ENCODE assay signal across 9 mouse cellular contexts in genomic region chr11:77491123-77491501, GRCm38 (mm10). TPM values are rescaled to one million over a fixed set of nuclear protein-coding genes. Genes with fewer than 3 reads are reported as not detected.
DNase-seq lines count a peak whose midpoint lies in the region; ATAC-seq and TF ChIP-seq lines count a peak whose summit lies in the region.
"Had no signal": no experiment of that assay in that cellular context is flagged by ENCODE, and none has a peak within 500 bp of the region (broad histone marks: within the 10 kb centered on the region; RNA-seq: fewer than 3 reads in every experiment).

No protein-coding gene starts in this region.

- H3K4me3 ChIP-seq in forebrain, embryonic 12.5 days (replicated peaks): peak overlapping the region; percentile 95
- H3K4me3 ChIP-seq in heart, postnatal 0 days (ENCODE audit: low read depth, low read length): peak overlapping the region; percentile 67
- H3K4me3 ChIP-seq in neural tube, embryonic 15.5 days (replicated peaks): peak overlapping the region; percentile 87

- peak overlapping the region; percentile 96; the same call in 1 of the 2 replicates for H3K9ac ChIP-seq in forebrain, embryonic 12.5 days
- H3K9ac ChIP-seq in heart, postnatal 0 days (replicated peaks; ENCODE audit: low read depth, low read length): 0 out of 2 replicates have a peak overlapping the region, but pooled peaks have one; percentile 93
- H3K9ac ChIP-seq in neural tube, embryonic 15.5 days (replicated peaks): peak overlapping the region; percentile 89

- H3K4me2 ChIP-seq in forebrain, embryonic 12.5 days: peak overlapping the region; percentile 77
- peak overlapping the region; percentile 88 for H3K4me2 ChIP-seq in heart, postnatal 0 days (ENCODE audit: low read depth, low read length)
- peak overlapping the region; percentile 94 for H3K4me2 ChIP-seq in neural tube, embryonic 15.5 days

- H3K27ac ChIP-seq in forebrain, embryonic 12.5 days: peak overlapping the region; percentile 86
- peak overlapping the region; percentile 97 for H3K27ac ChIP-seq in heart, postnatal 0 days (ENCODE audit: low read depth)
- peak overlapping the region; percentile 91 for H3K27ac ChIP-seq in neural tube, embryonic 15.5 days (replicated peaks)

- WGBS in forebrain, embryonic 12.5 days: under 1% methylated on average over 13 of the region's 13 CpGs
- 0% methylated on average over 13 of the region's 13 CpGs for WGBS in heart, postnatal 0 days
- WGBS in neural tube, embryonic 15.5 days: 0% methylated on average over 13 of the region's 13 CpGs

- peak; percentile 99 for TF ChIP-seq CTCF in heart, postnatal 0 days (IDR thresholded peaks at IDR 0.05; ENCODE audit: low read depth)

- H3K4me1 ChIP-seq in forebrain, embryonic 12.5 days: peaks cover 78% of the 10 kb centered on the region
- H3K4me1 ChIP-seq in heart, postnatal 0 days (ENCODE audit: control insufficient read depth, insufficient read depth): peaks cover 23% of the 10 kb centered on the region
- peaks cover 82% of the 10 kb centered on the region for H3K4me1 ChIP-seq in neural tube, embryonic 15.5 days

- H3K9me3 ChIP-seq in forebrain, embryonic 12.5 days: no peaks in the 10 kb centered on the region
- no peaks in the 10 kb centered on the region for H3K9me3 ChIP-seq in heart, postnatal 0 days (replicated peaks; ENCODE audit: control insufficient read depth, low read length)
- H3K9me3 ChIP-seq in neural tube, embryonic 15.5 days (replicated peaks): no peaks in the 10 kb centered on the region

- peak; percentile 81 to 86 for DNase-seq in CD8-positive naive resting alpha-beta T cell, adult 2 months (ENCODE audit: low read depth in 2 of 2, low spot score in 2 of 2)
- DNase-seq in brain, embryonic 18.5 days (ENCODE audit: low read depth, low spot score): peak; percentile 85
- peak; percentile 90 for DNase-seq in heart, postnatal 0 days (ENCODE audit: low spot score)
- DNase-seq in kidney, postnatal 36 days: peak; percentile 87 to 94
- peak; percentile 87 to 91 for DNase-seq in lung, adult 18-20 months
- peak; percentile 90 for DNase-seq in testis, postnatal 14 days (ENCODE audit: low spot score)

- no peak for TF ChIP-seq EP300 in heart, postnatal 0 days (IDR thresholded peaks at IDR 0.05; ENCODE audit: low read depth)

- no peaks in the 10 kb centered on the region for H3K27me3 ChIP-seq in forebrain, embryonic 12.5 days
- H3K27me3 ChIP-seq in heart, postnatal 0 days (ENCODE audit: control insufficient read depth, insufficient read depth, low read length): no peaks in the 10 kb centered on the region
- no peaks in the 10 kb centered on the region for H3K27me3 ChIP-seq in neural tube, embryonic 15.5 days (replicated peaks)

- ATAC-seq in forebrain, embryonic 12.5 days (ENCODE audit: low FRiP score): peak; percentile 80
- ATAC-seq in heart, postnatal 0 days (ENCODE audit: insufficient read depth, low read depth): peak; percentile 65
- peak; percentile 53 for ATAC-seq in neural tube, embryonic 15.5 days (ENCODE audit: low FRiP score)

- no peaks in the 10 kb centered on the region for H3K36me3 ChIP-seq in forebrain, embryonic 12.5 days (replicated peaks)
- no peaks in the 10 kb centered on the region for H3K36me3 ChIP-seq in heart, postnatal 0 days (replicated peaks; ENCODE audit: control insufficient read depth, insufficient read depth, low read length)
- no peaks in the 10 kb centered on the region for H3K36me3 ChIP-seq in neural tube, embryonic 15.5 days

RNA-seq across cellular contexts. Expression of gene Ankrd13b, which starts 1.6 kb away (rescaled TPM):
- 23.0 and 25.1 TPM in 2 replicates for polyA plus RNA-seq in forebrain, embryonic 12.5 days (2016; fragmentation: Nextera tagmentation; extraction: Ambion mirVana)
- total RNA-seq in heart, postnatal 0 days (2014; rRNA removed; ENCODE audit: low replicate concordance): 6.4 and 9.9 TPM in 2 replicates
- 2.6 and 2.7 TPM in 2 replicates for polyA plus RNA-seq in heart, postnatal 0 days (2015; fragmentation: Nextera tagmentation; extraction: Ambion mirVana)
- 31.5 and 41.3 TPM in 2 replicates for polyA plus RNA-seq in neural tube, embryonic 15.5 days (2015; fragmentation: Nextera tagmentation; extraction: Ambion mirVana)

RNA-seq across cellular contexts. Expression of gene Git1, which starts 2.2 kb away (rescaled TPM):
- 14.6 and 14.8 TPM in 2 replicates for polyA plus RNA-seq in forebrain, embryonic 12.5 days (2016; fragmentation: Nextera tagmentation; extraction: Ambion mirVana)
- 57.7 and 63.4 TPM in 2 replicates for total RNA-seq in heart, postnatal 0 days (2014; rRNA removed; ENCODE audit: low replicate concordance)
- polyA plus RNA-seq in heart, postnatal 0 days (2015; fragmentation: Nextera tagmentation; extraction: Ambion mirVana): 5.5 and 6.2 TPM in 2 replicates
- 13.9 and 14.0 TPM in 2 replicates for polyA plus RNA-seq in neural tube, embryonic 15.5 days (2015; fragmentation: Nextera tagmentation; extraction: Ambion mirVana)

RNA-seq across cellular contexts. Expression of gene Abhd15, which starts 23.8 kb away (rescaled TPM):
- 3.8 and 4.8 TPM in 2 replicates for polyA plus RNA-seq in forebrain, embryonic 12.5 days (2016; fragmentation: Nextera tagmentation; extraction: Ambion mirVana)
- total RNA-seq in heart, postnatal 0 days (2014; rRNA removed; ENCODE audit: low replicate concordance): 2.1 and 4.4 TPM in 2 replicates
- 0.86 and 1.2 TPM in 2 replicates for polyA plus RNA-seq in heart, postnatal 0 days (2015; fragmentation: Nextera tagmentation; extraction: Ambion mirVana)
- polyA plus RNA-seq in neural tube, embryonic 15.5 days (2015; fragmentation: Nextera tagmentation; extraction: Ambion mirVana): 2.1 and 3.4 TPM in 2 replicates

RNA-seq across cellular contexts. Expression of gene Trp53i13, which starts 24.7 kb away (rescaled TPM):
- 30.7 and 31.7 TPM in 2 replicates for polyA plus RNA-seq in forebrain, embryonic 12.5 days (2016; fragmentation: Nextera tagmentation; extraction: Ambion mirVana)
- 13.3 and 14.5 TPM in 2 replicates for total RNA-seq in heart, postnatal 0 days (2014; rRNA removed; ENCODE audit: low replicate concordance)
- 22.5 and 23.8 TPM in 2 replicates for polyA plus RNA-seq in heart, postnatal 0 days (2015; fragmentation: Nextera tagmentation; extraction: Ambion mirVana)
- 15.3 and 20.3 TPM in 2 replicates for polyA plus RNA-seq in neural tube, embryonic 15.5 days (2015; fragmentation: Nextera tagmentation; extraction: Ambion mirVana)

RNA-seq across cellular contexts. Expression of gene Gm10392, which starts 27.9 kb away (rescaled TPM):
- 0.17 TPM in 1 of 2 replicates, not detected in the other for polyA plus RNA-seq in forebrain, embryonic 12.5 days (2016; fragmentation: Nextera tagmentation; extraction: Ambion mirVana)
- not detected in 2 replicates for total RNA-seq in heart, postnatal 0 days (2014; rRNA removed; ENCODE audit: low replicate concordance)
- 0.08 TPM in 1 of 2 replicates, not detected in the other for polyA plus RNA-seq in heart, postnatal 0 days (2015; fragmentation: Nextera tagmentation; extraction: Ambion mirVana)
- polyA plus RNA-seq in neural tube, embryonic 15.5 days (2015; fragmentation: Nextera tagmentation; extraction: Ambion mirVana): 0.15 and 0.40 TPM in 2 replicates
- polyA plus RNA-seq: large intestine, adult 2 months had no signal

Comparison
In these comparisons a context has a peak if more than half of its experiments do, and no peak if none do; other contexts are left out.
1. Peak in every context shown above with its lines: DNase-seq, ATAC-seq, H3K4me3 ChIP-seq and H3K27ac ChIP-seq.